Mouse (Mus musculus) stomach, postnatal 0 days (tissue): ENCODE results near the gene Osbp2.

Experiments used
- CTCF ChIP-seq: IDR thresholded peaks from 2 replicates; pipeline ENCODE4 v1.5.1; 2016; ENCODE audit warnings: antibody characterized with exemption, low read depth, mild to moderate bottlenecking, moderate library complexity
- EP300 ChIP-seq: optimal IDR thresholded peaks from 2 replicates; pipeline ENCODE3; 2016; ENCODE audit warnings: antibody characterized with exemption

GRCm38 (mm10) chr11:3742449-3742848 is 121.3 kb downstream of the Osbp2 start:
- no peak for TF ChIP-seq CTCF
- TF ChIP-seq EP300: no peak
